Mouse (Mus musculus) lung, adult 10 weeks (tissue): ENCODE measurements around the gene Vrk3. TPM values are rescaled to one million over a fixed set of nuclear protein-coding genes. Genes with fewer than 3 reads are reported as not detected.

Source experiments
- polyA plus RNA-seq: library from polyadenylated mRNA; stranded (reverse); fragments of 350-450 nt; fragmentation: Illumina TruSeq; extraction: RNeasy Lipid Tissue Mini Kit (QIAGEN cat#74804); gene quantifications from one replicate; pipeline ENCODE4 v1.2.3, GENCODE M21; 2014; ENCODE audit warnings: low read depth, low replicate concordance; ENCODE audit not compliant: insufficient read depth

Gene Vrk3
- 29.2 TPM for polyA plus RNA-seq

DNA sequence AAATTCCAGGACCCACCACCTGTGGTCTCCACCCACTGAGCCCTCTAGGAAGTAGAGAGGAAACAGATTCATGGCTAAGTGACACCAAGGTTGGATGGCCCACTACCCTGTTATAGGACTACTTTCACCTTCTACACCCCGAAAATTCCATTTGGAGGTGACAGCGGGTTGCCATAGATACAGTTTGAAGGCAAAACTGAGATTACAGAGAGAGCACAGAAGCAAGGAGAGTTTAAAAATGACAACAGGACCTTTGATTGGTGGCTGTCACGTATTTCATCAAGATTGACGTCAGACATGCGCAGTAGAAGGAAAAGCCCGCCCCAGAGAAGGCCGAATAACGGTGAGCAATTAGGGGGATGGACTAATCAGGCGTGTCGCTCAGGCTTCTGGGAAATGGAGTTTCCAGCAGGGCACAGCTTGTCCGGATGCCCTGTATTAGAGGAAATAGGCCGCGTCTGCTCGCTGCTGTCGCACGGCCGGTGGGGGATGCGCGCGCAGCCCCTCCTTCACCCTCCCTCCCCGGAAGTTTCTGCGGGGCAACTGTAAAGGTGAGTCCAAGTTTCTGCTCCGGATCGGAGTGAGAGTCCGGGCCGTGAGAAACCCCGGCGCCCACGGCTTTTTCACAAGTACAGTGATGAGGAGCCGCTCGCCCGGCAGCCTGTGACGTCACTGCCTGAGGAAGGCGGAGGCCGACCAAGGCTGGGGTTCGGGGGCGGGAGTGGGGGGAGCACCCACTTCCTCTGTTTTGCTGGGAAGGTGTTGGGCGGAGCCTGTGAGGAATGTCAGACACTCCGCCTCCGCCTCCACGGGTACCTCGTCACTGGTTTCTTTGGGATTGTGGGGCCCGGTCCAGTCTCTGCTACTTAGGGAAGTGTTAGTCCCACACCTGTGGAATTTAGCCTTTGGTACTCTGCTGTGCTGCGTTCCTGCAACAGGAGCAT lies at the start of gene Vrk3:
Gene Vrk3 (plus strand): TSS at position 313 of the 944 bp plus-strand sequence.

DNA sequence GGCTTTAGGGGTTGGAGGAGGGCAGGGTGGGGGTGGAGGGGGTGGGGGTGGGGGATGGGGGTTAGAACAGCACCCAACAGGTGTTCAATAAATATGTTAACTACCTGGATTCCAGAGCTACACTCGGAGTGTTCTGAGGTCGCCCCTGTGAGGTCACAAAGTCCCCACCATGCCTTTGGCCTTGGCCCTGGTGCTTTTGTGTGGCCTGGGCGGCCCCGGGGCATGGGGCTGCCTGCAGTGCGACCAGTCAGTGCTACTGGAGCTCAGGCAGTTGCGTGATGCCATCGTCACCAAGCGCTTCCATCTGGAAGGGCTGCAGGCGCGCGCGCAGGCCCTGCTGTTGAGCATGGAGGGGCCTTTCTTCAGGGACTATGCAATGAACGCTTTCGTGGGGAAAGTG lies 39.6 kb upstream of the Vrk3 start, which contains the start of gene Izumo2:
Gene Izumo2 (plus strand): TSS at position 169 of the 400 bp plus-strand sequence.

GRCm38 (mm10) chr7:44750950-44751349 lies 2.7 kb downstream of the Vrk3 start, which contains the start of gene Zfp473:
Gene Zfp473 (minus strand): TSS chr7:44751050.

GRCm38 (mm10) chr7:44815721-44816469 lies 67.7 kb downstream of the Vrk3 start, which contains the start of the genes Nup62 and Il4i1:
Gene Nup62 (plus strand): TSS chr7:44816088.
Gene Il4i1 (plus strand): TSS chr7:44816387.

DNA sequence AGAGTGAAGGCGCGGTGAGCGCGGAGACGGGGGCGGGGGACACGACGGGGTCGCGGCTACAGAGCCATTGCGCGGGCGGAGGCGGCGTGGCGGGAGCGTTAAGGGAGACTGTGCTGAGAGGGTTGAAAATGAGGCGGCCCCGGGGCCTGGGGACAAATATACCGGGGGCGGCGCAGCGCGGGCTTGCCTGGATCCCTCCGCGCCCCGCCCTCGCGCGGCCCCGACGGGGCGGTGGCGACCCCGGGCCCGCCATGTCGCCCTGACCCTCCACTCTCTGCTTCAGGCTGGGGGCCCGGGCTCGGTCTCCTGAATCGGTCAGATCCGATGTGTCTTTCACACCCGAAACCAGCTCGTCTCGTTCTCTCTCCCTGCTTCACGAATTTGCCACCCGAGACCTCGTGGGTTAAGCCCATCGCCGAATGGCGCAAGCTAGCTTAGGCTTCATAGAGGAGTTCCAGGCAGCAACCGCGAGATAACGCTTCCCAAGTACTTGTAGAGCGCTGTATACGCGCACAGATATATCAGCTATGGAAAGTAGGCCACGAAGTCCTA lies 68.3 kb downstream of the Vrk3 start, which contains the start of gene Atf5:
Gene Atf5 (minus strand): TSS at position 189 of the 552 bp plus-strand sequence.

Other genes starting within 250 kb of the Vrk3 start
- 0.92 TPM for gene Mybpc2, start 223.8 kb upstream of the Vrk3 start, polyA plus RNA-seq
- gene Spib, start 216.3 kb upstream of the Vrk3 start, polyA plus RNA-seq = 10.6 TPM
- 16.2 TPM for gene Pold1, start 199.6 kb upstream of the Vrk3 start, polyA plus RNA-seq
- gene Nr1h2, start 194.5 kb upstream of the Vrk3 start, polyA plus RNA-seq = 56.8 TPM
- gene Napsa, start 176.0 kb upstream of the Vrk3 start, polyA plus RNA-seq = 354 TPM
- gene Kcnc3, start 157.7 kb upstream of the Vrk3 start, polyA plus RNA-seq = 4.2 TPM
- 136 TPM for gene Myh14, start 77.6 kb upstream of the Vrk3 start, polyA plus RNA-seq
- not detected for gene Izumo2, start 39.7 kb upstream of the Vrk3 start, polyA plus RNA-seq
- gene Zfp473, start 2.6 kb downstream of the Vrk3 start, polyA plus RNA-seq = 0.11 TPM
- gene Nup62, start 67.7 kb downstream of the Vrk3 start, polyA plus RNA-seq = 14.9 TPM
- gene Il4i1, start 68.0 kb downstream of the Vrk3 start, polyA plus RNA-seq = 3.1 TPM
- 83.0 TPM for gene Atf5, start 68.2 kb downstream of the Vrk3 start, polyA plus RNA-seq
- gene Akt1s1, start 100.6 kb downstream of the Vrk3 start, polyA plus RNA-seq = 36.7 TPM
- 46.8 TPM for gene Tbc1d17, start 100.7 kb downstream of the Vrk3 start, polyA plus RNA-seq
- 27.8 TPM for gene Pnkp, start 108.7 kb downstream of the Vrk3 start, polyA plus RNA-seq
- 127 TPM for gene Ptov1, start 121.4 kb downstream of the Vrk3 start, polyA plus RNA-seq
- 22.3 TPM for gene Med25, start 144.3 kb downstream of the Vrk3 start, polyA plus RNA-seq
- gene Fuz, start 147.7 kb downstream of the Vrk3 start, polyA plus RNA-seq = 20.0 TPM
- 23.2 TPM for gene Ap2a1, start 181.1 kb downstream of the Vrk3 start, polyA plus RNA-seq
- gene Tsks, start 194.8 kb downstream of the Vrk3 start, polyA plus RNA-seq = not detected
- 2.5 TPM for gene Cpt1c, start 226.4 kb downstream of the Vrk3 start, polyA plus RNA-seq
- 126 TPM for gene Prmt1, start 238.2 kb downstream of the Vrk3 start, polyA plus RNA-seq
- gene Irf3, start 249.2 kb downstream of the Vrk3 start, polyA plus RNA-seq = 71.8 TPM